Comparison of ENCODE assay signal across 9 mouse cellular contexts in the genomic region with DNA sequence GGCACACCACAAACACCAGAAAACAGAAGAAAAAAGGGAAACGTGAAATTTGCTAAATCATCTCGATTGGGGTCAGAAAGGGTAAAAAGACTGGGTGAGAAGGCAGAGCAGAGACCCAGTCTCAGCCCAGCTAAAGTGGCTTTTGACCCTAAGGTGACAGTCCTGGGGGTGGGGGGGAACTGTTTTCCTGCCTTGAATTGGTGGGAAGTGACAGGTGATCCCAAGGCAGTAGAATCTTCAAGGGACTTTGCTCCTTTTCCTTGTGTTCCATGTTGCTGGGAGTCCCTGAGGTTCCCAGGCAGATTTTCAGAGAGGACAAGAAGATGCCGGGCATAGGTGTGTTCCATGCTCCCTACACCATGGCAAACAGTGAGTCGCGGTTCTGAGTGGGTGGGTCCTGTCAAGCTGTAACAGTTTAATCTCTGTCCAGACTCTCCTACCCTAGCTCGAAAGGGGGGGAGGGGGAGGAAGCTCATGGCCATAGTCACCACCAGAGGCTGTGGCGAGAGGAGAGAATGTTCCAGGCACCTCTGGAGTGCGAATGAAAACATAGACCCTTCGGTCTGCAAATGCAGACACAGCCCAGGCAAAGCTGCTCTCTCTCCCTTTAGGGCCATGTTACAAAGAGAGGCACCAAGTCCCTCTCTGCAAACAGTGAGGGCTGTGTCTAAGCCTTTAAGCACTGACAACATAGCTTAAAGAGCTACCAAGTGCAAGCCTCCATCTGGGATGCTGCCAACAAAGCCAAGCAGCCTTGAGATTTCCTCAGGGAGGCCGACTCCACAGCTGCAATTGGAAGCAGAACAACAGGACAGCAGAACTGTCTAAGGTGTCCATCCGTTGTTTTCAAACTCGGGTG. TPM values are rescaled to one million over a fixed set of nuclear protein-coding genes. Genes with fewer than 3 reads are reported as not detected.
DNase-seq lines count a peak whose midpoint lies in the region; ATAC-seq and TF ChIP-seq lines count a peak whose summit lies in the region.
"Had no signal": no experiment of that assay in that cellular context is flagged by ENCODE, and none has a peak within 500 bp of the region (broad histone marks: within the 10 kb centered on the region; RNA-seq: fewer than 3 reads in every experiment).

No protein-coding gene starts in this region.

- H3K9ac ChIP-seq in intestine, embryonic 15.5 days, result no peak overlapping the region
- 0 out of 2 replicates have a peak overlapping the region, but pooled peaks have one; percentile 2 for H3K9ac ChIP-seq in midbrain, postnatal 0 days (replicated peaks; ENCODE audit: low read length, poor library complexity, severe bottlenecking)

- H3K27me3 ChIP-seq in intestine, embryonic 15.5 days (replicated peaks), result peaks cover 3% of the 10 kb centered on the region; the same call in 1 of the 2 replicates
- H3K27me3 ChIP-seq in midbrain, postnatal 0 days (ENCODE audit: insufficient read depth, low read length), result no peaks in the 10 kb centered on the region

- peak overlapping the region; percentile 44 for H3K4me2 ChIP-seq in intestine, embryonic 15.5 days (replicated peaks)
- peak overlapping the region; percentile 9; the same call in 1 of the 2 replicates for H3K4me2 ChIP-seq in midbrain, postnatal 0 days (ENCODE audit: low read depth, low read length, poor library complexity, severe bottlenecking)

- peak; percentile 23 for DNase-seq in kidney, adult 11 months
- DNase-seq in kidney, postnatal 10 days, result no peak
- no peak for DNase-seq in midbrain, postnatal 0 days (ENCODE audit: low spot score)
- no peak for DNase-seq in embryo, embryonic 11 days
- no peak for DNase-seq in cerebellum, postnatal 14 days
- no peak for DNase-seq in right cerebral cortex, postnatal 25 days

- H3K36me3 ChIP-seq in intestine, embryonic 15.5 days, result no peaks in the 10 kb centered on the region
- H3K36me3 ChIP-seq in midbrain, postnatal 0 days (ENCODE audit: insufficient read depth, low read length), result no peaks in the 10 kb centered on the region

- ATAC-seq in intestine, embryonic 15.5 days, result no peak
- ATAC-seq in midbrain, postnatal 0 days (ENCODE audit: low FRiP score), result no peak

- H3K4me3 ChIP-seq in bone marrow, adult 2 months (replicated peaks; ENCODE audit: control insufficient read depth, low read depth, low read length), result peak overlapping the region; percentile 28
- 0 out of 2 replicates have a peak overlapping the region, but pooled peaks have one; percentile 9 for H3K4me3 ChIP-seq in intestine, embryonic 15.5 days (replicated peaks)
- no peak overlapping the region for H3K4me3 ChIP-seq in midbrain, postnatal 0 days (ENCODE audit: low read depth, low read length)

- H3K4me1 ChIP-seq in bone marrow, adult 2 months (ENCODE audit: control insufficient read depth, insufficient read depth, low read length), result peaks cover 5% of the 10 kb centered on the region
- peaks cover 20% of the 10 kb centered on the region for H3K4me1 ChIP-seq in intestine, embryonic 15.5 days (replicated peaks)
- H3K4me1 ChIP-seq in midbrain, postnatal 0 days (ENCODE audit: insufficient read depth, low read length), result no peaks in the 10 kb centered on the region; the same call in 1 of the 2 replicates

- TF ChIP-seq CTCF in bone marrow, adult 2 months (IDR thresholded peaks at IDR 0.05; ENCODE audit: control insufficient read depth, insufficient read depth, low read length), result no peak
- TF ChIP-seq CTCF in midbrain, postnatal 0 days (IDR thresholded peaks at IDR 0.05), result no peak

- 16% methylated on average over 12 of the region's 12 CpGs for WGBS in bone marrow, adult 2 months
- 28% methylated on average over 12 of the region's 12 CpGs for WGBS in intestine, embryonic 15.5 days
- 39% methylated on average over 12 of the region's 12 CpGs for WGBS in midbrain, postnatal 0 days

- no peaks in the 10 kb centered on the region for H3K9me3 ChIP-seq in intestine, embryonic 15.5 days
- no peaks in the 10 kb centered on the region for H3K9me3 ChIP-seq in midbrain, postnatal 0 days (ENCODE audit: low read length)

- H3K27ac ChIP-seq in bone marrow, adult 2 months (ENCODE audit: control insufficient read depth, insufficient read depth, low read depth, low read length, poor library complexity), result peak overlapping the region; percentile 38
- 0 out of 2 replicates have a peak overlapping the region, but pooled peaks have one; percentile 22 for H3K27ac ChIP-seq in intestine, embryonic 15.5 days
- H3K27ac ChIP-seq in midbrain, postnatal 0 days (ENCODE audit: low read depth, low read length), result no peak overlapping the region

- no peak for TF ChIP-seq POLR2A in bone marrow, adult 2 months (IDR thresholded peaks at IDR 0.05; ENCODE audit: borderline replicate concordance, control insufficient read depth, low read depth, low read length)

RNA-seq across cellular contexts. Expression of gene Armc12, which starts 3.2 kb away (rescaled TPM):
- not detected in 2 replicates for polyA plus RNA-seq in bone marrow, adult 2 months (2011; ENCODE audit: insufficient read depth, insufficient read length, low replicate concordance, missing spikeins)
- polyA plus RNA-seq in intestine, embryonic 15.5 days (2015; fragmentation: Nextera tagmentation; extraction: Ambion mirVana), result not detected in 2 replicates
- total RNA-seq in midbrain, postnatal 0 days (2014; rRNA removed), result not detected in 2 replicates
- polyA plus RNA-seq in midbrain, postnatal 0 days (2015; fragmentation: Nextera tagmentation; extraction: Ambion mirVana), result not detected in 2 replicates

RNA-seq across cellular contexts. Expression of gene Fkbp5, which starts 10.1 kb away (rescaled TPM):
- 29.4 and 48.6 TPM in 2 replicates for polyA plus RNA-seq in bone marrow, adult 2 months (2011; ENCODE audit: insufficient read depth, insufficient read length, low replicate concordance, missing spikeins)
- polyA plus RNA-seq in intestine, embryonic 15.5 days (2015; fragmentation: Nextera tagmentation; extraction: Ambion mirVana), result 25.9 and 26.6 TPM in 2 replicates
- 29.9 and 31.9 TPM in 2 replicates for total RNA-seq in midbrain, postnatal 0 days (2014; rRNA removed)
- polyA plus RNA-seq in midbrain, postnatal 0 days (2015; fragmentation: Nextera tagmentation; extraction: Ambion mirVana), result 19.9 and 22.5 TPM in 2 replicates

RNA-seq across cellular contexts. Expression of gene Clpsl2, which starts 21.8 kb away (rescaled TPM):
- not detected in 2 replicates for polyA plus RNA-seq in bone marrow, adult 2 months (2011; ENCODE audit: insufficient read depth, insufficient read length, low replicate concordance, missing spikeins)
- not detected in 2 replicates for polyA plus RNA-seq in intestine, embryonic 15.5 days (2015; fragmentation: Nextera tagmentation; extraction: Ambion mirVana)
- not detected in 2 replicates for total RNA-seq in midbrain, postnatal 0 days (2014; rRNA removed)
- not detected in 2 replicates for polyA plus RNA-seq in midbrain, postnatal 0 days (2015; fragmentation: Nextera tagmentation; extraction: Ambion mirVana)
- polyA plus RNA-seq: inflammation-experienced regulatory T-cells, adult 6 months had no signal

RNA-seq across cellular contexts. Expression of gene Clps, which starts 33.2 kb away (rescaled TPM):
- not detected in 2 replicates for polyA plus RNA-seq in bone marrow, adult 2 months (2011; ENCODE audit: insufficient read depth, insufficient read length, low replicate concordance, missing spikeins)
- 958 and 2,971 TPM in 2 replicates for polyA plus RNA-seq in intestine, embryonic 15.5 days (2015; fragmentation: Nextera tagmentation; extraction: Ambion mirVana)
- total RNA-seq in midbrain, postnatal 0 days (2014; rRNA removed), result not detected in 2 replicates
- polyA plus RNA-seq in midbrain, postnatal 0 days (2015; fragmentation: Nextera tagmentation; extraction: Ambion mirVana), result not detected in 2 replicates
- polyA plus RNA-seq: inflammation-experienced regulatory T-cells, adult 6 months had no signal

RNA-seq across cellular contexts. Expression of gene Lhfpl5, which starts 48.0 kb away (rescaled TPM):
- polyA plus RNA-seq in bone marrow, adult 2 months (2011; ENCODE audit: insufficient read depth, insufficient read length, low replicate concordance, missing spikeins), result not detected in 2 replicates
- polyA plus RNA-seq in intestine, embryonic 15.5 days (2015; fragmentation: Nextera tagmentation; extraction: Ambion mirVana), result 1.3 and 1.8 TPM in 2 replicates
- total RNA-seq in midbrain, postnatal 0 days (2014; rRNA removed), result 22.8 and 28.6 TPM in 2 replicates
- polyA plus RNA-seq in midbrain, postnatal 0 days (2015; fragmentation: Nextera tagmentation; extraction: Ambion mirVana), result 21.0 and 25.5 TPM in 2 replicates
